Mouse (Mus musculus): ENCODE measurements around the gene 1700001O22Rik.

GRCm38 (mm10) chr2:30845152-30846070 is 42.0 kb upstream of the 1700001O22Rik start:
- TF ChIP-seq CTCF (IDR thresholded peaks at IDR 0.05; ENCODE audit: borderline replicate concordance, insufficient read depth, low read depth, low read length) (no peak), POLR2A (IDR thresholded peaks at IDR 0.05; ENCODE audit: borderline replicate concordance, insufficient read depth, low read length) (no peak)
